Mouse (Mus musculus) midbrain, embryonic 16.5 days (tissue): ENCODE measurements around the gene Sult2a8. TPM values are rescaled to one million over a fixed set of nuclear protein-coding genes. Genes with fewer than 3 reads are reported as not detected.

Experiments
- polyA plus RNA-seq: library from polyadenylated mRNA; unstranded; fragments of >200 nt; fragmentation: Nextera tagmentation; extraction: Ambion mirVana; gene quantifications from 2 replicates; pipeline ENCODE4 v1.2.1, GENCODE M21; 2015

Gene Sult2a8
- polyA plus RNA-seq, 1 experiment from 2014 or later: not detected

Other genes starting within 250 kb of the Sult2a8 start
- not detected in 2 replicates for gene Sult2a6, start 191.9 kb downstream of the Sult2a8 start, polyA plus RNA-seq
- gene Obox8, start 113.2 kb downstream of the Sult2a8 start, polyA plus RNA-seq: not detected in 2 replicates
- not detected in 2 replicates for gene Sult2a7, start 47.5 kb upstream of the Sult2a8 start, polyA plus RNA-seq
- 0.25 and 0.35 TPM in 2 replicates for gene Vmn1r90, start 116.7 kb upstream of the Sult2a8 start, polyA plus RNA-seq
- gene Obox7, start 212.7 kb upstream of the Sult2a8 start, polyA plus RNA-seq: not detected in 2 replicates